Mouse (Mus musculus) gastrocnemius, adult 2 months (tissue): Measurements from ENCODE around the gene Atcay. TPM values are rescaled to one million over a fixed set of nuclear protein-coding genes. Genes with fewer than 3 reads are reported as not detected.
A peak's percentile ranks its signal among the peaks of the same experiment; 100 is the strongest.
"Not testable (repeated sequence)": the region's sequence is repeated elsewhere in the genome, so short reads cannot be mapped to it uniquely, and the experiment has no call there.

Experiments
- DNase-seq: peaks from one replicate; pipeline ENCODE4 v3.0.0; 2022
- H3K27ac ChIP-seq: fragments of 200-600 bp; 2 replicates; pipeline ENCODE4 v1.8.1; 2022; ENCODE audit warnings: mild to moderate bottlenecking
- H3K4me3 ChIP-seq: fragments of 200-600 bp; 2 replicates; pipeline ENCODE4 v1.8.1; 2022; ENCODE audit warnings: mild to moderate bottlenecking, moderate library complexity
- CTCF ChIP-seq: fragments of 200-600 bp; IDR thresholded peaks from 2 replicates; pipeline ENCODE4 v1.8.1; 2022; ENCODE audit warnings: antibody characterized with exemption, mild to moderate bottlenecking, moderate library complexity
- intact Hi-C: fragments of 180-260 bp; cut with DNase I; formaldehyde crosslinking; loops from one replicate; pipeline ENCODE4 v1.15.1; 2025
- total RNA-seq, 2 experiments: library from RNA; stranded (reverse); gene quantifications; 2 replicates each; pipeline ENCODE4 v1.2.3; 2021

The Atcay gene
- total RNA-seq, 2 experiments from 2014 or later, result not detected

GRCm38 (mm10) chr10:81234206-81234605, 3.6 kb upstream of the Atcay start:
- Histone ChIP-seq H3K4me3 (no peak overlapping the region), H3K27ac (no peak overlapping the region)
- TF ChIP-seq CTCF, result no peak
- no peak for DNase-seq
- intact Hi-C loops, result no loop called here

- intact Hi-C loops, result no loop called here
- TF ChIP-seq CTCF, result no peak
- H3K27ac ChIP-seq, result peak overlapping the region; percentile 85
Measured at GRCm38 (mm10) chr10:81233226-81233585, 2.6 kb upstream of the Atcay start.

GRCm38 (mm10) chr10:81232580-81233225, 2.1 kb upstream of the Atcay start, which contains the start of gene Zfr2:
Gene Zfr2 (plus strand): TSS chr10:81233155.
- peak within 1 kb of the TSS; percentile 82 for H3K4me3 ChIP-seq
- intact Hi-C loops, result no loop called here
- H3K27ac ChIP-seq, result peak within 1 kb of the TSS; percentile 85
- TF ChIP-seq CTCF, result no peak
- DNase-seq, result peak; percentile 93

More at GRCm38 (mm10) chr10:81233226-81233585, 2.6 kb upstream of the Atcay start:
- DNase-seq, result no peak
- H3K4me3 ChIP-seq, result peak overlapping the region; percentile 82

GRCm38 (mm10) chr10:81231436-81231835, 803 bp upstream of the Atcay start:
- TF ChIP-seq CTCF, result no peak
- Histone ChIP-seq H3K27ac (no peak overlapping the region), H3K4me3 (no peak overlapping the region)
- intact Hi-C loops, result no loop called here
- no peak for DNase-seq

GRCm38 (mm10) chr10:81229735-81230437, 747 bp downstream of the Atcay start:
- intact Hi-C loops, result no loop called here
- Histone ChIP-seq H3K4me3 (no peak overlapping the region), H3K27ac (no peak overlapping the region)
- TF ChIP-seq CTCF, result no peak
- no peak for DNase-seq

- H3K4me3 ChIP-seq, H3K27ac ChIP-seq, intact Hi-C loops, DNase-seq: not testable (repeated sequence)
Measured at GRCm38 (mm10) chr10:81223731-81224130, 6.9 kb downstream of the Atcay start.

- intact Hi-C loops, result no loop called here
- H3K4me3 ChIP-seq, result no peak overlapping the region
- H3K27ac ChIP-seq, result no peak overlapping the region
- DNase-seq, result no peak
- TF ChIP-seq CTCF, result no peak
Measured at GRCm38 (mm10) chr10:81221402-81222015, 9.1 kb downstream of the Atcay start.

- peak; percentile 81 for DNase-seq
- intact Hi-C loops, result loop anchor here (1.0 kb wide), 1 partner anchor 19 kb away; no protein-coding TSS in a partner anchor
Measured at GRCm38 (mm10) chr10:81217964-81218363, 12.7 kb downstream of the Atcay start.

GRCm38 (mm10) chr10:81217267-81217666, 13.4 kb downstream of the Atcay start:
- H3K4me3 ChIP-seq, DNase-seq, H3K27ac ChIP-seq: not testable (repeated sequence)
- intact Hi-C loops, result loop anchor here (1.0 kb wide), 1 partner anchor 18 kb away; no protein-coding TSS in a partner anchor
- peak; percentile 71 for TF ChIP-seq CTCF

More at GRCm38 (mm10) chr10:81217964-81218363, 12.7 kb downstream of the Atcay start:
- no peak overlapping the region for H3K27ac ChIP-seq
- TF ChIP-seq CTCF, result peak; percentile 87
- no peak overlapping the region for H3K4me3 ChIP-seq

- no peak for TF ChIP-seq CTCF
- no peak overlapping the region for H3K27ac ChIP-seq
- intact Hi-C loops, result loop anchor here (1.0 kb wide), 1 partner anchor 18 kb away; no protein-coding TSS in a partner anchor
- no peak for DNase-seq
- no peak overlapping the region for H3K4me3 ChIP-seq
Measured at GRCm38 (mm10) chr10:81216810-81217209, 13.8 kb downstream of the Atcay start.

GRCm38 (mm10) chr10:81216260-81216659, 14.4 kb downstream of the Atcay start:
- Histone ChIP-seq H3K4me3 (no peak overlapping the region), H3K27ac (no peak overlapping the region)
- intact Hi-C loops, result no loop called here
- no peak for TF ChIP-seq CTCF
- DNase-seq, result no peak

GRCm38 (mm10) chr10:81210154-81210553, 20.5 kb downstream of the Atcay start:
- intact Hi-C loops, result no loop called here
- no peak overlapping the region for H3K27ac ChIP-seq
- peak; percentile 47 for DNase-seq

GRCm38 (mm10) chr10:81204137-81204536, 26.5 kb downstream of the Atcay start:
- intact Hi-C loops, result no loop called here
- Histone ChIP-seq H3K4me3 (no peak overlapping the region), H3K27ac (peak overlapping the region; percentile 99)
- peak; percentile 50 for DNase-seq
- no peak for TF ChIP-seq CTCF

More at GRCm38 (mm10) chr10:81210154-81210553, 20.5 kb downstream of the Atcay start:
- peak; percentile 56 for TF ChIP-seq CTCF
- no peak overlapping the region for H3K4me3 ChIP-seq
